30 mouse cellular contexts compared by ENCODE assay signal in genomic region chr17:28593965-28594364, GRCm38 (mm10). TPM values are rescaled to one million over a fixed set of nuclear protein-coding genes. Genes with fewer than 3 reads are reported as not detected.
DNase-seq lines count a peak whose midpoint lies in the region; ATAC-seq and TF ChIP-seq lines count a peak whose summit lies in the region.
"Had no signal": no experiment of that assay in that cellular context is flagged by ENCODE, and none has a peak within 500 bp of the region (broad histone marks: within the 10 kb centered on the region; RNA-seq: fewer than 3 reads in every experiment).

No protein-coding gene starts in this region.

- H3K9ac ChIP-seq in intestine, embryonic 16.5 days (ENCODE audit: low read depth, low read length): no peak overlapping the region
- H3K9ac ChIP-seq in intestine, embryonic 15.5 days: no peak overlapping the region
- H3K9ac ChIP-seq in ES-Bruce4 (ENCODE audit: low read depth, poor library complexity, severe bottlenecking): no peak overlapping the region
- H3K9ac ChIP-seq: embryonic facial prominence, embryonic 15.5 days; heart, embryonic 12.5 days; hindbrain, embryonic 14.5 days had no signal

- 55% methylated on average over 4 of the region's 4 CpGs for WGBS in intestine, embryonic 16.5 days
- 56% methylated on average over 4 of the region's 4 CpGs for WGBS in intestine, embryonic 15.5 days

- H3K4me1 ChIP-seq in intestine, embryonic 16.5 days (ENCODE audit: control insufficient read depth, insufficient read depth, low read length): no peaks in the 10 kb centered on the region
- no peaks in the 10 kb centered on the region for H3K4me1 ChIP-seq in intestine, embryonic 15.5 days (replicated peaks)
- peaks cover 18% of the 10 kb centered on the region for H3K4me1 ChIP-seq in ES-Bruce4 (ENCODE audit: control insufficient read depth, insufficient read depth, low read length)
- H3K4me1 ChIP-seq: midbrain, embryonic 10.5 days had no signal

- H3K4me2 ChIP-seq in intestine, embryonic 16.5 days (ENCODE audit: low read depth, low read length): no peak overlapping the region
- H3K4me2 ChIP-seq in intestine, embryonic 15.5 days (replicated peaks): no peak overlapping the region
- H3K4me2 ChIP-seq: embryonic facial prominence, embryonic 15.5 days; heart, embryonic 12.5 days; hindbrain, embryonic 14.5 days had no signal

- no peak overlapping the region for H3K4me3 ChIP-seq in intestine, embryonic 16.5 days (ENCODE audit: low read length)
- no peak overlapping the region for H3K4me3 ChIP-seq in intestine, embryonic 15.5 days (replicated peaks)
- no peak overlapping the region for H3K4me3 ChIP-seq in ES-Bruce4 (ENCODE audit: low read depth, low read length)
- H3K4me3 ChIP-seq: embryonic facial prominence, embryonic 15.5 days; heart, embryonic 12.5 days; midbrain, embryonic 10.5 days had no signal

- peaks cover 38% of the 10 kb centered on the region for H3K36me3 ChIP-seq in intestine, embryonic 16.5 days (ENCODE audit: control insufficient read depth, insufficient read depth, low read length)
- H3K36me3 ChIP-seq in intestine, embryonic 15.5 days: peaks cover 61% of the 10 kb centered on the region
- H3K36me3 ChIP-seq in ES-Bruce4 (ENCODE audit: control insufficient read depth, insufficient read depth, low read length, poor library complexity, severe bottlenecking): peaks cover 53% of the 10 kb centered on the region

- peak; percentile 86 for TF ChIP-seq EP300 in ES-Bruce4 (IDR thresholded peaks at IDR 0.05; ENCODE audit: insufficient read depth, low read depth, low read length)

- no peak overlapping the region for H3K27ac ChIP-seq in intestine, embryonic 16.5 days (ENCODE audit: low read length)
- H3K27ac ChIP-seq in intestine, embryonic 15.5 days: no peak overlapping the region
- H3K27ac ChIP-seq in ES-Bruce4 (ENCODE audit: insufficient read depth, low read length): peak overlapping the region; percentile 87
- H3K27ac ChIP-seq: embryonic facial prominence, embryonic 15.5 days; hindbrain, embryonic 14.5 days; kidney, postnatal 0 days; midbrain, embryonic 10.5 days had no signal

- DNase-seq in MN1 (ENCODE audit: low spot score): peak; percentile 86
- no peak for DNase-seq in layer of hippocampus, postnatal 10 days (ENCODE audit: low spot score in 2 of 2)
- DNase-seq: adrenal gland, adult 8-10 months; cerebellum, adult 11-12 months; cerebellum, postnatal 25 days; kidney, adult 11 months; layer of hippocampus, postnatal 36 days; lung, adult 2 months; right cerebral cortex, postnatal 4 days had no signal

- H3K9me3 ChIP-seq in intestine, embryonic 16.5 days (ENCODE audit: control insufficient read depth, low read length): no peaks in the 10 kb centered on the region
- no peaks in the 10 kb centered on the region for H3K9me3 ChIP-seq in intestine, embryonic 15.5 days
- no peaks in the 10 kb centered on the region for H3K9me3 ChIP-seq in ES-Bruce4 (replicated peaks; ENCODE audit: control insufficient read depth, insufficient read depth, low read length, poor library complexity, severe bottlenecking)
- H3K9me3 ChIP-seq: embryonic facial prominence, embryonic 15.5 days; heart, embryonic 12.5 days; midbrain, embryonic 10.5 days had no signal

- TF ChIP-seq POLR2A in ES-Bruce4 (IDR thresholded peaks at IDR 0.05; ENCODE audit: insufficient read depth, low read length): no peak

- 0 out of 2 replicates have a peak, but pooled peaks have one; percentile 38 for ATAC-seq in intestine, embryonic 16.5 days
- no peak for ATAC-seq in intestine, embryonic 15.5 days
- peak; percentile 22; the same call in 1 of the 2 replicates for ATAC-seq in megakaryocyte progenitor cell, adult 5-6 weeks (replicated peaks; ENCODE audit: poor library complexity)
- no peak for ATAC-seq in erythroid progenitor cell, adult 5-6 weeks (replicated peaks; ENCODE audit: low FRiP score, poor library complexity, severe bottlenecking)

- no peak for TF ChIP-seq CTCF in ES-Bruce4 (IDR thresholded peaks at IDR 0.05; ENCODE audit: low read depth, low read length)

- H3K27me3 ChIP-seq in intestine, embryonic 16.5 days (replicated peaks; ENCODE audit: control insufficient read depth, insufficient read depth, low read length): no peaks in the 10 kb centered on the region
- H3K27me3 ChIP-seq in intestine, embryonic 15.5 days (replicated peaks): no peaks in the 10 kb centered on the region
- no peaks in the 10 kb centered on the region for H3K27me3 ChIP-seq in ES-Bruce4 (ENCODE audit: control insufficient read depth, insufficient read depth, low read length, poor library complexity, severe bottlenecking)
- H3K27me3 ChIP-seq: embryonic facial prominence, embryonic 15.5 days; heart, embryonic 12.5 days had no signal

RNA-seq across cellular contexts. Expression of gene Lhfpl5, which starts 18.5 kb away (rescaled TPM):
- polyA plus RNA-seq in intestine, embryonic 16.5 days (2015; fragmentation: Nextera tagmentation; extraction: Ambion mirVana): 0.92 and 1.0 TPM in 2 replicates
- 1.3 and 1.8 TPM in 2 replicates for polyA plus RNA-seq in intestine, embryonic 15.5 days (2015; fragmentation: Nextera tagmentation; extraction: Ambion mirVana)
- polyA plus RNA-seq in ES-Bruce4 (2011; ENCODE audit: insufficient read depth, insufficient read length, low read depth, missing spikeins): not detected in 2 replicates
- not detected in 2 replicates for total RNA-seq in megakaryocyte progenitor cell, adult 5-6 weeks (2015)
- total RNA-seq in megakaryocyte progenitor cell, adult 5-6 weeks (2017): not detected in 2 replicates
- not detected in 2 replicates for total RNA-seq in erythroid progenitor cell, adult 5-6 weeks (2015; ENCODE audit: low replicate concordance)
- not detected in 2 replicates for total RNA-seq in erythroid progenitor cell, adult 5-6 weeks (2017; ENCODE audit: low replicate concordance)
- total RNA-seq in layer of hippocampus, postnatal 10 days (2021): 1 to 10 TPM; 6.0 to 6.1 TPM
- total RNA-seq: gastrocnemius, adult 18-20 months; heart, postnatal 25 days; liver, adult 2 months; monocyte, adult 5-6 weeks had no signal
- polyA plus RNA-seq: gonadal fat pad, adult 2 months; kidney, postnatal 0 days; liver, adult 2 months; lung, adult 2 months had no signal

RNA-seq across cellular contexts. Expression of gene Srpk1, which starts 28.5 kb away (rescaled TPM):
- 72.0 and 83.2 TPM in 2 replicates for polyA plus RNA-seq in intestine, embryonic 16.5 days (2015; fragmentation: Nextera tagmentation; extraction: Ambion mirVana)
- 97.1 and 97.5 TPM in 2 replicates for polyA plus RNA-seq in intestine, embryonic 15.5 days (2015; fragmentation: Nextera tagmentation; extraction: Ambion mirVana)
- 244 and 277 TPM in 2 replicates for polyA plus RNA-seq in ES-Bruce4 (2011; ENCODE audit: insufficient read depth, insufficient read length, low read depth, missing spikeins)
- 129 and 131 TPM in 2 replicates for total RNA-seq in megakaryocyte progenitor cell, adult 5-6 weeks (2015)
- total RNA-seq in megakaryocyte progenitor cell, adult 5-6 weeks (2017): 134 and 140 TPM in 2 replicates
- 14.7 and 15.1 TPM in 2 replicates for total RNA-seq in erythroid progenitor cell, adult 5-6 weeks (2015; ENCODE audit: low replicate concordance)
- 23.9 and 36.2 TPM in 2 replicates for total RNA-seq in erythroid progenitor cell, adult 5-6 weeks (2017; ENCODE audit: low replicate concordance)
- total RNA-seq in layer of hippocampus, postnatal 10 days (2021): 100 to 1,000 TPM; 103 to 105 TPM

RNA-seq across cellular contexts. Expression of gene Clps, which starts 33.4 kb away (rescaled TPM):
- 1,810 and 2,508 TPM in 2 replicates for polyA plus RNA-seq in intestine, embryonic 16.5 days (2015; fragmentation: Nextera tagmentation; extraction: Ambion mirVana)
- 958 and 2,971 TPM in 2 replicates for polyA plus RNA-seq in intestine, embryonic 15.5 days (2015; fragmentation: Nextera tagmentation; extraction: Ambion mirVana)
- polyA plus RNA-seq in ES-Bruce4 (2011; ENCODE audit: insufficient read depth, insufficient read length, low read depth, missing spikeins): not detected in 2 replicates
- total RNA-seq in megakaryocyte progenitor cell, adult 5-6 weeks (2015): not detected in 2 replicates
- total RNA-seq in megakaryocyte progenitor cell, adult 5-6 weeks (2017): not detected in 2 replicates
- not detected in 2 replicates for total RNA-seq in erythroid progenitor cell, adult 5-6 weeks (2015; ENCODE audit: low replicate concordance)
- total RNA-seq in erythroid progenitor cell, adult 5-6 weeks (2017; ENCODE audit: low replicate concordance): not detected in 2 replicates
- total RNA-seq in layer of hippocampus, postnatal 10 days (2021): not detected
- total RNA-seq: adrenal gland, adult 8-10 months; gastrocnemius, adult 18-20 months; heart, postnatal 25 days; layer of hippocampus, adult 18-20 months; layer of hippocampus, postnatal 36 days; left cerebral cortex, postnatal 14 days; monocyte, adult 5-6 weeks had no signal
- polyA plus RNA-seq: C2C12; embryonic facial prominence, embryonic 15.5 days; forebrain, embryonic 11.5 days; hindbrain, embryonic 14.5 days; kidney, postnatal 0 days; midbrain, embryonic 10.5 days; neural tube, embryonic 11.5 days had no signal

RNA-seq across cellular contexts. Expression of gene Clpsl2, which starts 44.8 kb away (rescaled TPM):
- not detected in 2 replicates for polyA plus RNA-seq in intestine, embryonic 16.5 days (2015; fragmentation: Nextera tagmentation; extraction: Ambion mirVana)
- not detected in 2 replicates for polyA plus RNA-seq in intestine, embryonic 15.5 days (2015; fragmentation: Nextera tagmentation; extraction: Ambion mirVana)
- not detected in 2 replicates for polyA plus RNA-seq in ES-Bruce4 (2011; ENCODE audit: insufficient read depth, insufficient read length, low read depth, missing spikeins)
- not detected in 2 replicates for total RNA-seq in megakaryocyte progenitor cell, adult 5-6 weeks (2015)
- not detected in 2 replicates for total RNA-seq in megakaryocyte progenitor cell, adult 5-6 weeks (2017)
- not detected in 2 replicates for total RNA-seq in erythroid progenitor cell, adult 5-6 weeks (2015; ENCODE audit: low replicate concordance)
- total RNA-seq in erythroid progenitor cell, adult 5-6 weeks (2017; ENCODE audit: low replicate concordance): not detected in 2 replicates
- not detected for total RNA-seq in layer of hippocampus, postnatal 10 days (2021)
- total RNA-seq: adrenal gland, adult 8-10 months; gastrocnemius, adult 18-20 months; heart, postnatal 25 days; layer of hippocampus, adult 18-20 months; layer of hippocampus, postnatal 36 days; left cerebral cortex, postnatal 14 days; liver, adult 2 months; monocyte, adult 5-6 weeks had no signal
- polyA plus RNA-seq: C2C12; embryonic facial prominence, embryonic 15.5 days; forebrain, embryonic 11.5 days; heart, embryonic 12.5 days; hindbrain, embryonic 14.5 days; kidney, postnatal 0 days; liver, adult 2 months; lung, adult 2 months; midbrain, embryonic 10.5 days; neural tube, embryonic 11.5 days; urinary bladder, adult 2 months had no signal

Comparison
In these comparisons a context has a peak if more than half of its experiments do, and no peak if none do; other contexts are left out.
1. ATAC-seq: peak in intestine, embryonic 16.5 days (single experiment) and megakaryocyte progenitor cell, adult 5-6 weeks (single experiment); none in intestine, embryonic 15.5 days (single experiment) and erythroid progenitor cell, adult 5-6 weeks (single experiment).
2. RNA of gene Lhfpl5, which starts 18.5 kb away (total RNA-seq): 6.0 to 6.1 TPM in layer of hippocampus, postnatal 10 days; not detected in megakaryocyte progenitor cell, adult 5-6 weeks and not detected in erythroid progenitor cell, adult 5-6 weeks; every median in the first group is over 4 times any median in the second.